Mouse (Mus musculus) heart, postnatal 36 days (tissue): ENCODE data around the gene Slc13a2. TPM values are rescaled to one million over a fixed set of nuclear protein-coding genes. Genes with fewer than 3 reads are reported as not detected.
A peak's percentile ranks its signal among the peaks of the same experiment; 100 is the strongest.

Source experiments
- DNase-seq, 2 experiments: peaks; one replicate each; pipeline ENCODE4 v3.0.0; 2021 to 2022
- intact Hi-C: fragments of 180-260 bp; cut with DNase I; formaldehyde crosslinking; loops from one replicate; pipeline ENCODE4 v1.15.1; 2025
- total RNA-seq, 2 experiments: library from RNA; stranded (reverse); gene quantifications; 2 replicates each; pipeline ENCODE4 v1.2.3; 2021

Gene Slc13a2
- total RNA-seq, 2 experiments from 2014 or later: not detected

- intact Hi-C loops: no loop called here
- no peak for DNase-seq
Measured at GRCm38 (mm10) chr11:78398212-78398611, 23.8 kb downstream of the Slc13a2 start.

DNA sequence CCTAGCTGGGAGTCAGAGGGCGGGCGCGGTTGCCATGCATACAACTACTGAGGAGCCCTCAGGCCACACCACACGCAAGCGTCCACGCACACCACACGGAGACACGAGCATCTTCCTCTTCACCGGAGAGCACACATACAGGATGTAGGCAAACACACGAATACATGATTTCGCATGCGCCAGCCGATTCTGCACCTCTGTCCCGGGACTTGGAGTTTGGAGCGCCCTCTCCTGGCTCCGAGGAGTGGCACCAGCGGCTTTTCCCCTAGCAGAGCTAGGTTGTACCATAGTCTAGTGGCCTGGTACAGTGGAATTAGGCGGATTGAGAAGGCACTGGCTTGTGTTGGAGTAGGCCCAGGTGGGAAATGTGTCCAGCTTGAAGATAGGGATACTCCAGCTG, 24.6 kb downstream of the Slc13a2 start:
- DNase-seq: peak; percentile 39 to 57
- intact Hi-C loops: no loop called here

GRCm38 (mm10) chr11:78396950-78397349, 25.1 kb downstream of the Slc13a2 start:
- no peak for DNase-seq
- intact Hi-C loops: no loop called here

GRCm38 (mm10) chr11:78392728-78393127, 29.3 kb downstream of the Slc13a2 start:
- intact Hi-C loops: no loop called here
- DNase-seq: no peak

DNA sequence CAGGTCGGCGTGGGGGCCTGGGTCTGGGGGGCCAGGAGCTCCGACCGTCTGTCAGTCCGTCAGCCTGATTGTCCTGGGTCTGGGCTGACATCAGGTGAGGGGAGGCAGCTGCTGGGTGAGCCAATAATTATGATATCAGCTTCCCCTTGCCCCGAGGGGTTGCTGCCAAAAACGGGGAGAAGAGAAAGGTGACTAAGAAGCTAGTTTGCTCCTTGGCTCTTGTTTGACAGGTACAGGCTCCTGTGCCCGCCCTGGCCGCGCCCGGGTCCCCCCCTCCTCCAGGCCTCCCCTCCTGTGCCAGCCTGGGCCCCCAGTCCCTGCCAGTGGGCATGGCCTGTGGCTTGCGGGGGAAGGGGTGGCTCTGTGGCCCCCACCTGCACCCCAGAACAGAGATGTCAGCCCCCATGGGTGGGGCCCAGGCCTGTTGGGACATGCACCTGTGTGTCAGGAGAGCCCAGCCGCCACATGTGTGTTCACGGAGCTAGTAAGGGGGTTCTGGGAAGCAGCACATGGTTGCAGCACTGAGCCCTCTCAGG, 35.4 kb downstream of the Slc13a2 start, which contains the start of gene Foxn1:
Gene Foxn1, minus strand, starts transcription at position 51 of the 536 bp plus-strand sequence.
- no peak for DNase-seq
- intact Hi-C loops: no loop called here

DNA sequence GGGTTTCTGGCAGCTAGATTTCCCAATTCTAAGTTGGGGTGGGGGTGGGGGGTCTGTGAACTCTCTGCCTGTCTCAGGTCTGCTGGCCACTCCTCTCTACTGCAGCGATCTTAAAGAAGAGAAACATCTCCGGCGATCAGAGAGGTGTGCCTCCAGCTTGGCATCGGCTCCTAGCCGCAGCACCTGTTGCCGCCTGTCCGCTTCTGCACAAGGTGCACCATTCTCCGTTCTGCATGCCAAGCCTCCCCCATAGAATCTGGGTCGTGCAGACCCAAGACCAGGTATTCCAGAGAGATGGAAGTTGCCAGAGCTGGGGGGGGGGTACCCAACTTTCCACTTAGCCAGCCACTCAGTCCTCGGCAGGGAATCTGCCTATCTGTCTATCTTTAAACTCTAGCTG, 36.2 kb downstream of the Slc13a2 start:
- intact Hi-C loops: no loop called here
- no peak for DNase-seq

DNA sequence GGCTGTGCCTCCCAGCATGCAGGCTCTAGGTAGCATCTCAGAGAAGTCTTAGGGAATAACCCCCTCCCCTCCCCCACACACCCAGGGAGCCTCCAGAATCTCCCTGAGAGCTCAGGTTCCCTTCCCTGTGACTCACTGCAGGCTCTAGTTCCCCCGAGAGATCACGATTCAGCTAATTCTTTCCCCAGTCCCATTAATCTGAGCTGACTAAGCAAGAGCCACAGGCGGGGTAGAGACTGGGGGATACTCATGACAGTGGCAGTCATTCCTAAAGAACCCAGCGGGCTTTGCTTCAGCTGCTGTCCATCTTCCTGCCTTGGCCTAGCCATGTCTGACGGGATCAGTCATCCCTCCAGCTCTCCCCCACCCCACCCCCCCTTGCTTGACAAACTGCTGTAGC, 39.3 kb downstream of the Slc13a2 start:
- DNase-seq: no peak
- intact Hi-C loops: no loop called here

DNA sequence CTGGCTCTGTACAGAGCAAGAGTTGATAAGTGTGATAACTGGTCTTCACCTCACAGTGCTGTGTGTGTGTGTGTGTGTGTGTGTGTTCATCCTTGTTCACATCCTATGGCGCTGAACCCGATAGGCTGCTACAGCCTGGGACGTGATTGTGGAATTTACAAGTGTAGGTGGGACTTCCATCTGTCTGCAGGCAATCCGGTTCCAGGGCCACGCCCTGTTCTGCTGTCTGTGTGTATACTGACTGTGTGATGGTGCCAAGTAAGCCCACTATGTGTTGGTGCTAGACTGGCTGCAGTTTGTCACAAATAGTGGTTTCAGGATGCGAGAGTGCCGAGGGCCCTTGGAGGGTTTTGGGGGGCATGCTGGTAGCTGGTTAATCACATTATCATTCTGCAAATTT, 39.7 kb downstream of the Slc13a2 start:
- no peak for DNase-seq
- intact Hi-C loops: no loop called here

DNA sequence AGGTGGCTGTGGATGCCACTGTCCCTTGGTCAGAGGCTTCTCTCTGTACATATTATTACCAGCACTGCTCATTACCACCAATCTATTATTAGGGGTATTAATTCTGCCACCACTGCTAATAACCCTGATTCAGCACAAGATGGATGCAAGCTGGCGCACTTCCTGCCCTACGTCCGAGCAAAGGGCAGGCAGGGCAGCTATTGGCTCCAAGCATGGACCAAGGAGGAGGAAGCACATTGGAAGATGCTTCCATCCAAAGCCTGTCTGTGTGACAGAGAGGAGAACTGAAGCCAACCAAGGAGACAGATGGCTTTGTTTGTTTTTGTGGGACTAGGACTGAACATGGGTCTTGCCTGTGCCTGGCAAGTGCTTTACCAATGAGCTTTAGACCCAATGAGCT, 41.0 kb downstream of the Slc13a2 start:
- intact Hi-C loops: no loop called here
- DNase-seq: no peak

DNA sequence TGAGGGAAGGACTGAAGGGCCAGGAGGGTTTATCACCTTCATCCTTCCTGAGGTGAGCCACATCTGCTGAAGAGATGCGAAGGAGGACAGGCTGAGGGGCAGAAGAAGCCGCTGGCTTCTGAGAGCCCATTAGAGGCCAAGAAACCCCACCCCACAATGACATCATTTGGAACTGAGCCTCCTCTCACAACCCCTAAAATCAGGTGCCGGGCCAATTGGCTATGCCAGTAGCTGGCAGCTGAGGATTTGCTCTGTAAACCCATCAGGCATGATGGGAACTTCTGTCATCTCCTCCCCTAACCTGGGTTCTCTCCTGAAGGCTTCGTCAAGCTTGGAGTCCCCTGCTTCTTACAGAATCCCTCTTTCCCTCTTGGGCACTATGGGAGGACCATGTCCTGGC, 41.7 kb downstream of the Slc13a2 start:
- no peak for DNase-seq
- intact Hi-C loops: no loop called here

DNA sequence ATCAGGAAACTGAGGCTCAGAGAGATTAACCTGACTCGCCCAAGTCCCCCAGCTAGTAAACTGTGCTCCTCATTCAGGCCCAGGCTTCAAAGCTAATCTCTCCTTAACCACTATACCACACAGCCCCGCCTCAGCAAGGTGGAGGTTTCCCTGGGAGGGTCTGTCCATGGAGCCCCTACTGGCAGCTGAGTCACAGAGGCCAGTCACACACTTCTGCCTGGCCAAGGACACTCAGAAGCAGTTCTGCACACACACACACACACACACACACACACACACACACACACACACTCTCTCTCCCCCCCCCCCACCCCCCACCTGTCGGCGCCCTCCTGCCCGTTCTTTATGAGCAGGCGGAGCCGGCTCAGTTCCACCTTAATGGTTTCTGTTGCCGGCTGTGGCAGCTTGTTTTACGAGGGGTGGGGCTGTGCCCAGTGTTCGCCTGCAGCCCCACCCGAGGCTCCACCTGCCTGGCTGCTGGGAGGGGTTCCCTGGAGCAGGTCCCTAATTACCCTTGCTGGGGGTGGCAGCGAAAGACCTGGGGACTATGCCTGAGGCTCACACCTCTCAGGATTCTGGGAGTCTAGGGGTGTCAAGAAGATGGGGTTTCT, 44.4 kb downstream of the Slc13a2 start:
- DNase-seq: no peak
- intact Hi-C loops: no loop called here

DNA sequence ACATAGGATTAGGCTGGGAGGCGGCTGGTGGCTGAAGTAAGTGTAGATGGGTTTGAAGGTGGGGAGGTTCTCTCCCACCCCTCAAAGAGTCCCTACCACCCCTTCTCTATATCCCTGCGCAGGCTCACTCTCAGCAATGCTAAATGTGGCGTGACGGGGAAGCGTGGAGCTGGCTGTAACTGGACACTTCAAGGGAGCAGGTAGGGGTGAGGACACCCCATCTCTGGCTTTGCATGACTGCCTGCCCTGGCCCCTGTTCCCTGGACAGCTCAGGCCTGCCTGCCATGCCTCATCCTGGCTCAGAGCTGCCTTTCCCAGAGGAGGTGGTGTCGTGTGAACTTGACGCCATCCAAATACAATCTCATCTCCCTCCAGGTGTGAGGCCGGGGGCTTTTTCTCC, 47.9 kb downstream of the Slc13a2 start:
- intact Hi-C loops: no loop called here
- DNase-seq: no peak

DNA sequence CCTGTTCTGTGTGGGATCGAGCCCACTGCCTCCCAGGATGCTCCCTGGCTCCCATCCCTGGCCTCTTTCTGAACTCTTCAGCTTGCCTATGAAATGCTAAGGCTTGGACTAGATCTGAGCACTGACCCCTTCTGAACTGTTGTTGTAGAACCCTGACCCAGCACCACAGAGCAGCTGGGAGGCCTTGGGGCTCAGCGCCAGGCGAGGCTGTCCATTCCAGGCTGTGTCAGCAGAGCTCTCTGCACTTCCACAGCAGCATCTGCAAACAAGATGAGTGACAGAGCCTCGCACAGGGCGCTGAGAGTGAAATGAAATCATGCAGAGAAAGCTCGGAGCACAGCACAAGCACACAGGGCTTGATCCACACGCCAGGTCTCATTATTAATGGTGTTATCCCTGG, 49.4 kb downstream of the Slc13a2 start:
- intact Hi-C loops: no loop called here
- DNase-seq: no peak

DNA sequence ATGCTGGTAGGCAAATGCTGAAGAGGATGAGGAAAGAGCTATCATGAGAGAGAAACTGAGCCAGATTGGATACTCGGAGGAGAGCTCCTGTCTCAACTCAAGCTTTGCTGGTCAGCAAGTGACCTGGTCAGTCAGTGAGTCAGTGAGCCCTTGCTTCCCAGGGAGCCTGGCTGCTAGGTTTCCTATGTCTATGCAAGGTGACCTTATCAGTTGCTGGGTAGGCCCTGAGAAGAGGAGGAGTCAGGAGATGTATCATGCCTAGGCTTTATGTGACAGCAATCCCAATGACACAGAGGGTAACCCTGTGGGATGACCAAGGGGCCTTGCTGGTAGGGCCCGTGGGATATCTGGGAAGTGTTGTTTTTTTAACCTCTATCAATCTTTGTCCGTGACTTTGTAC, 49.9 kb downstream of the Slc13a2 start:
- DNase-seq: no peak
- intact Hi-C loops: no loop called here

DNA sequence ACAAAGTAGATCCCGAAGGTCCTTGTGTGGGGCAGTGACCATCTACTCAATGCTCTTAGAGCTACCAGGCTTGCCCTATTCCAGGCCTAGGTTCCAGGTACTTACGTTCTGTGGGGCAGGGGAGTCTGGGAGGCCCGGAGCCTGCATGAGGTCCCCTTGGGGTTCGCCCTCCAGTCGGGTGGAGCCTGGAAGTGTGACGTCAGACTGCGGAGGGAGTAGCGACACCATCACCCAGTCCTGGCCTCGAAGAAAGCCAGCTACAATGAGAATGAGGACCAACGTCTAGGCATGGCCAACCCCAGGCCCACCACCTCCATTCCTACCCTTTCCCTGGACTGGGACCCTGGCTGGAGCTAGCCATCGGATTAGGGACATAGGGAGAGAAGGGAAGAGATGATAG, 50.3 kb downstream of the Slc13a2 start:
- DNase-seq: no peak
- intact Hi-C loops: no loop called here

DNA sequence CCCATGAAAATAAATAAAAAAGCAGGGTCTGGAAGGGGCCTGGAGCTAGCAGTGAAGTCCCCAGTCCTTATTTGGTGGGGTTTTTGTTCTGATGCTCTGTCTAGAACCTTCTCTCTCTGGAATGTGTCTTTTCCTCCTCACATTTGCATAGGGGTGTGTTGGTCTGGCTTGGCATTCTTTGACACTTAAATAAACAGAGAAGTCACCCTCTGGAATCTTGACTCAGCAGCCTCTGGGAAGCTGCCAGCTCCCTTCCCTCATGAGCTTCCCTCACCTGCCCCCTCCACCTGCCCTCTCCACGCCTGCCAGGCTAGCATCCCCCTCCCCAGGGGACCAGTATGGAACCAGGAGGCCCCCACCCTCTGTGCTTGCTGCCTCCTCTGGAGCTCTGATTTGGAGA, 51.6 kb downstream of the Slc13a2 start:
- DNase-seq: no peak

DNA sequence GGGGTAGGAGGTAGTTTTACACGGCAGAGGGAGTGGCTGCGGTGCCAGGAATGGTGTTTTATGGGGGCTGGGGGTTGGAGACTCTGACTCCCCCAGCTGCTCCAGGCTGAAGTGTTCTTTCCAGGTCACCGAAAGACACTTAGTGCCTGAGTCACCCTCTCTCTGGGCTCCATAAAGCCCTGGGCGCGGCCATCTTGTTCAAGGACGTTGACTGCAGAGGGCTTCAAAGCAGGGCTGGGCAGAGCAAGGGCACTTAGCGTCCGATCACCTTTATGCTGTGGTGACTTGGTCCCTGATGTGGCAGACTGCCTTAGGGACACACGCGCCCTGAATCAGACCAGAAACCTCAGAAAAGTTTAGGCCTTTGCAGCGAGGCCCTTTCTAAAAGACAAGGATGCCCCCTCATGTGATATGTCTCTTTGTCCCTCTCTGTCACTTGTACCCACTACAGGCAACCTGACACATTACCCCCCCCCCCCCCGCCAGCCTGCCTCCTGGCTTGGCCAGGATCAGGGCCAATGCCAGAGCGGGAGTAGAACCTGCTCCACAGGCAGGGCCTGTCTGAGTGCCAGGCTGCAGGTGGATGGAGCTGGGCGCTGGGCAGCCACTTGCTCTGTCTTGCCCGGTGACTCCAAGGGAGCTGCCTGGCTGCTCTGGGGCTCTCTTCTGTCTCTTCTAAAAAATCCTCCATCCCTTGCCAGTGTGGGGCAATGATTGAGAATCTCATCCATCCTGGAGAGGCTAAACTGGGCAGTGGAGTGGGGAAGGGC, 54.4 kb downstream of the Slc13a2 start:
- no peak for DNase-seq
- intact Hi-C loops: no loop called here

More for the DNA sequence above, 51.6 kb downstream of the Slc13a2 start:
- intact Hi-C loops: no loop called here

- intact Hi-C loops: no loop called here
- no peak for DNase-seq
Measured at GRCm38 (mm10) chr11:78364103-78364502, 57.9 kb downstream of the Slc13a2 start.

GRCm38 (mm10) chr11:78363309-78364007, 58.6 kb downstream of the Slc13a2 start:
- intact Hi-C loops: no loop called here

GRCm38 (mm10) chr11:78360789-78361131, 61.3 kb downstream of the Slc13a2 start:
- DNase-seq: no peak
- intact Hi-C loops: loop anchor here (1.0 kb wide), 1 partner anchor 39 kb away; no protein-coding TSS in a partner anchor

More at GRCm38 (mm10) chr11:78363309-78364007, 58.6 kb downstream of the Slc13a2 start:
- DNase-seq: no peak

DNA sequence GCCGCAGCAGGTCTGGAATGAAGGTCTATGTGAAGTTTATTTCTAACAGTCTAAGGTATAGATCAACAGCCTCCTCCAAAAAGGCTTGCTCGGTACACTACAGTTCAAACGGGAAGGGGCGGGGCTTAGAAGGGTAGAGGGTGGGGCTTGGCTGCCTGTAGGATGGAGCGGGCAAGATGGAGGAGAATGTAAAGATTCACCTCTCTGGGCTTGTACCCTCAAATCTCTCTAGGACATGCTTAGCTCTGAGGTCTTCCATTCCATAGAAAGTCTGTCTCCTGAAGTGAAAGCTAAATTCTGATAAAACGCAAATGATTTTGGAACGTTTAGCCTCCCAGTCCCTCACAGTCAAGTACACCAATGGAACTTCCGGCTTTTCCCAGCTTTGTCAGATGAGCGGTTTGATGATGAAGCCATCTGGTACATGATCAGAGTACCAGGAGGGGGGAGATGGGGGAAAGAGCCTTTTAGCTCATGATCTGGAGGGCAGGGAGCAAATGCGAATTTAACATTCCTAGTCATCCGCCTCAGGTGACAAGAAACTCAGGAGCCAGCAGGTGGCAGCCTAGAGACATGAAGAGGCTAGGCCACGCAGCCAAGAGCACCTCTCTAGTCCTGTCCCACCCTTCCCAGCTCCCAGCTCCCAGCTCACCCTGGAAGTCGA, 61.8 kb downstream of the Slc13a2 start:
- peak; percentile 59 to 76 for DNase-seq
- intact Hi-C loops: loop anchor here (1.0 kb wide), 1 partner anchor 39 kb away; no protein-coding TSS in a partner anchor
